Mouse (Mus musculus): Measurements from ENCODE around the gene Zfp384. TPM values are rescaled to one million over a fixed set of nuclear protein-coding genes. Genes with fewer than 3 reads are reported as not detected.

Gene Zfp384
- polyA plus RNA-seq, 1 experiment from 2014 or later: 7.2 TPM

DNA sequence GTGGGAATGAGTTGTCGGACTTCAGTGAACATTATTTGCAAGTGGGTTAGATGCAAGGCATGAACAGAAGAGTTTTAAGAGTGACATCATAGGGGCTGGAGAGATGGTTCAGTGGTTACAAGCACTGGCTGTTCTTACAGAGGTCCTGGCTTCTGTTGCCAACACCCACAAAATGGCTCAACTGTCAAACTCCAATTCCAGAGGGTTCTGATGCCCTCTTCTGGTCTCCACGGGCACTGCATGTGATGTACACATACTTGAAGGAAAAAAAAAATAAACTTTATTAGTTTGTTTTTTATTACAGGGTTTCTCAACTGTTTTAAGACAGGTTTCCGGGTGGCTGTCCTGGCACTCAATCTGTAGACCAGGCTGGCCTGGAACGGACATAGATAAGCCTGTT is 41.2 kb upstream of the Zfp384 start:
- 0 out of 2 replicates have a peak, but pooled peaks cover 3% of the 10 kb centered on the region for H3K36me3 ChIP-seq (ENCODE audit: control insufficient read depth, insufficient read depth, low read length)
- peaks cover 6 to 14% of the 10 kb centered on the region in 2 experiments for H3K4me1 ChIP-seq (ENCODE audit: control insufficient read depth in 2 of 2, insufficient read depth in 2 of 2, low read length in 2 of 2)
- H3K9me3 ChIP-seq (ENCODE audit: control insufficient read depth, low read length): no peaks in the 10 kb centered on the region
- 69% methylated on average over 4 of the region's 4 CpGs for WGBS
- H3K4me2 ChIP-seq (ENCODE audit: low read length): no peak overlapping the region
- no peak overlapping the region for H3K9ac ChIP-seq (ENCODE audit: low read length)
- H3K27ac ChIP-seq (replicated peaks in 1 of 2; ENCODE audit: control insufficient read depth in 1 of 2, insufficient read depth in 1 of 2, low read depth in 2 of 2, low read length in 2 of 2): no peak overlapping the region
- ATAC-seq (ENCODE audit: insufficient number of reproducible peaks, insufficient read depth, low FRiP score, low read depth): no peak
- no peak overlapping the region for H3K4me3 ChIP-seq (ENCODE audit: control insufficient read depth in 1 of 2, insufficient read depth in 1 of 2, low read depth in 1 of 2, low read length in 2 of 2)
- no peaks in the 10 kb centered on the region for H3K27me3 ChIP-seq (ENCODE audit: control insufficient read depth, insufficient read depth, low read length)

DNA sequence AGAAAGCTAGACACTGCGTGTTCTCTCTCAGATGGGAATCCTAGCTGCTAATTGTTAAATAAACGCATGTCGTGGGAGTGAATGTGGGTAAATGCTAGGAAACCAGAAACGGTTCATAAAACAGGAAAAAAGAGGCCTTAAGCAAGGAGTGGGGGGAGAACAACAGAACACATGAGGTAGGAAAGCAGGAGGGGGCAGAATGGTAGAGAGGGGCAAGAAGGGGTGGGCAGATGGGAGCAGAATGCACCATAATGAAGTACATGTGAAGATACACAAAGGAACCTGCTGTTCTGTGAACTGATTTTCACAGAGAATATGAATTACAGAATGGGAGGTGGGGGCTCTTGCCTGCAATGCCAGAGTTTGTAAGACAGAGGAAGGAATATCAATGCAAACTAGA is 16.7 kb upstream of the Zfp384 start:
- 69% methylated on average over 4 of the region's 4 CpGs for WGBS
- Histone ChIP-seq H3K4me1 (ENCODE audit: control insufficient read depth in 2 of 2, insufficient read depth in 2 of 2, low read length in 2 of 2) (peaks cover 6 to 11% of the 10 kb centered on the region in 2 experiments; a peak in 3 of 4 replicates), H3K9ac (ENCODE audit: low read length) (no peak overlapping the region), H3K27ac (replicated peaks in 1 of 2; ENCODE audit: control insufficient read depth in 1 of 2, insufficient read depth in 1 of 2, low read depth in 2 of 2, low read length in 2 of 2) (no peak overlapping the region), H3K36me3 (ENCODE audit: control insufficient read depth, insufficient read depth, low read length) (no peaks in the 10 kb centered on the region), H3K27me3 (ENCODE audit: control insufficient read depth, insufficient read depth, low read length) (peaks cover 45% of the 10 kb centered on the region), H3K9me3 (ENCODE audit: control insufficient read depth, low read length) (0 out of 2 replicates have a peak, but pooled peaks cover 7% of the 10 kb centered on the region), H3K4me3 (ENCODE audit: control insufficient read depth in 1 of 2, insufficient read depth in 1 of 2, low read depth in 1 of 2, low read length in 2 of 2) (no peak overlapping the region), H3K4me2 (ENCODE audit: low read length) (no peak overlapping the region)
- ATAC-seq (ENCODE audit: insufficient number of reproducible peaks, insufficient read depth, low FRiP score, low read depth): no peak

DNA sequence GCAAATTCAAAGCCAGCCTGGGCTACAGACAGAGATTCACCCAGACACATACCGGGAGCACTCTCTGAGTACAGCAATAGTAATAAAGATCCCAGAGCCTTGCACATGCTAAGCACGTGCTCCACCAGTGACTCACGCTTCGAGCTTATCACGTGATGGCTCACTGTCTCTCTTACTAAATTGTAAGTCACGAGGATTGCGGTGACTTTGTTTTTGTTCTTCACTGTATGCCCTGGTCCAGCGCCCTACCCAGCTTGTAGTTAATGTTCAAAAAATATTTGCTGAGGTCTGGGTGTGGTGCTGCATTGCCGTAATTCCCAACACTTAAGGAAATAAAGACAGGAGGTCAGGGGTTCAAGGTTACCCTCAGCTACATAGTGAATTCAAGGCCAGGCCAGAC is 15.6 kb upstream of the Zfp384 start:
- no peak overlapping the region for H3K27ac ChIP-seq (replicated peaks in 1 of 2; ENCODE audit: control insufficient read depth in 1 of 2, insufficient read depth in 1 of 2, low read depth in 2 of 2, low read length in 2 of 2)
- peaks cover 6 to 14% of the 10 kb centered on the region in 2 experiments; a peak in 3 of 4 replicates for H3K4me1 ChIP-seq (ENCODE audit: control insufficient read depth in 2 of 2, insufficient read depth in 2 of 2, low read length in 2 of 2)
- H3K9ac ChIP-seq (ENCODE audit: low read length): no peak overlapping the region
- H3K9me3 ChIP-seq (ENCODE audit: control insufficient read depth, low read length): 0 out of 2 replicates have a peak, but pooled peaks cover 7% of the 10 kb centered on the region
- H3K36me3 ChIP-seq (ENCODE audit: control insufficient read depth, insufficient read depth, low read length): no peaks in the 10 kb centered on the region
- ATAC-seq (ENCODE audit: insufficient number of reproducible peaks, insufficient read depth, low FRiP score, low read depth): no peak
- 74% methylated on average over 9 of the region's 9 CpGs for WGBS
- H3K4me2 ChIP-seq (ENCODE audit: low read length): no peak overlapping the region
- H3K27me3 ChIP-seq (ENCODE audit: control insufficient read depth, insufficient read depth, low read length): peaks cover 55% of the 10 kb centered on the region
- no peak overlapping the region for H3K4me3 ChIP-seq (ENCODE audit: control insufficient read depth in 1 of 2, insufficient read depth in 1 of 2, low read depth in 1 of 2, low read length in 2 of 2)

DNA sequence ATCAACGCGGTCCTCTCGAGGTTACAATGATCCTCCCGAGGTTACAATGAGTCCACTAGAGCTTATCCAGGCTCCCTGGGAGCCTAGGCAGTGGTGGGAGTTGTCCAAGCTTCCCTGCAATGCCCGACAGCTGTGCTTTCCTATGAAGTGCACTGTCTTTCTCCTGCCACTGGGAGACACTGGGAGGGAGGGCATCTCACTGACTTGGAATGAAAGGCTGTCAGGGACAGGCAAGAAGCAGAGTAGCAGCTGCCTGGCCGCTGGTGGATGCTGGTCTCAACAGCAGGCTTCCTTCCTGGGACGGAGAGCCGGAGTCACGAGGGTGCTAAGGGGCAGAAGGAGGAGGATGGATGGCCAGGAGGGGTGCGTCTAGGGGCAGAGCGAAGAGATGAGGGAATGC is 15.1 kb upstream of the Zfp384 start:
- no peak overlapping the region for H3K4me3 ChIP-seq (ENCODE audit: control insufficient read depth in 1 of 2, insufficient read depth in 1 of 2, low read depth in 1 of 2, low read length in 2 of 2)
- H3K4me2 ChIP-seq (ENCODE audit: low read length): 0 out of 2 replicates have a peak overlapping the region, but pooled peaks have one; percentile 3
- H3K27me3 ChIP-seq (ENCODE audit: control insufficient read depth, insufficient read depth, low read length): peaks cover 60% of the 10 kb centered on the region
- 14% methylated on average over 11 of the region's 11 CpGs for WGBS
- no peak for ATAC-seq (ENCODE audit: insufficient number of reproducible peaks, insufficient read depth, low FRiP score, low read depth)
- H3K4me1 ChIP-seq (ENCODE audit: control insufficient read depth in 2 of 2, insufficient read depth in 2 of 2, low read length in 2 of 2): peaks cover 6 to 14% of the 10 kb centered on the region in 2 experiments; a peak in 3 of 4 replicates
- H3K27ac ChIP-seq (replicated peaks in 1 of 2; ENCODE audit: control insufficient read depth in 1 of 2, insufficient read depth in 1 of 2, low read depth in 2 of 2, low read length in 2 of 2): no peak overlapping the region
- 0 out of 2 replicates have a peak, but pooled peaks cover 7% of the 10 kb centered on the region for H3K9me3 ChIP-seq (ENCODE audit: control insufficient read depth, low read length)
- H3K36me3 ChIP-seq (ENCODE audit: control insufficient read depth, insufficient read depth, low read length): no peaks in the 10 kb centered on the region
- H3K9ac ChIP-seq (ENCODE audit: low read length): no peak overlapping the region

DNA sequence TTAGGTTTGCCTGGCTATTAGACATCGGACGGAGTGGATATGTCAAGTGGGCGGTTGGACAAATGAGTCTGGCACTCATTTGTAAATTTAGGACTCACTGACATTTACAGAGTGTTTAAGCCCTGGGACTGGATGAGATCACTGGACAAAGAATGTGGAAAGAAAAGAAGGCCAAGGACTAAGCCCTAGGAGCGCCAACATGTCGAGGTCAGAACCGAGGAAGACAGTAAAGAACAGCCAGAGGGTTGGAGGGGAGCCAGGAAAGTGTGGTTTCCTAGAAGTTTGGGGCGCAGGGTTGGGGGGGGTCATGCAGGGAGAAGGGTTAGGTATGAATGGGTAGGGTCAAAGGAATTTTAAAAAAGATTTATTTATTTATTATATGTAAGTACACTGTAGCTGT is 13.7 kb upstream of the Zfp384 start:
- Histone ChIP-seq H3K9ac (ENCODE audit: low read length) (no peak overlapping the region), H3K4me1 (ENCODE audit: control insufficient read depth in 2 of 2, insufficient read depth in 2 of 2, low read length in 2 of 2) (peaks cover 6 to 14% of the 10 kb centered on the region in 2 experiments; a peak in 3 of 4 replicates), H3K36me3 (ENCODE audit: control insufficient read depth, insufficient read depth, low read length) (no peaks in the 10 kb centered on the region), H3K4me3 (ENCODE audit: control insufficient read depth in 1 of 2, insufficient read depth in 1 of 2, low read depth in 1 of 2, low read length in 2 of 2) (no peak overlapping the region), H3K9me3 (ENCODE audit: control insufficient read depth, low read length) (no peaks in the 10 kb centered on the region), H3K4me2 (ENCODE audit: low read length) (no peak overlapping the region), H3K27me3 (ENCODE audit: control insufficient read depth, insufficient read depth, low read length) (peaks cover 74% of the 10 kb centered on the region), H3K27ac (replicated peaks in 1 of 2; ENCODE audit: control insufficient read depth in 1 of 2, insufficient read depth in 1 of 2, low read depth in 2 of 2, low read length in 2 of 2) (no peak overlapping the region)
- no peak for ATAC-seq (ENCODE audit: insufficient number of reproducible peaks, insufficient read depth, low FRiP score, low read depth)
- WGBS: 67% methylated on average over 7 of the region's 7 CpGs

DNA sequence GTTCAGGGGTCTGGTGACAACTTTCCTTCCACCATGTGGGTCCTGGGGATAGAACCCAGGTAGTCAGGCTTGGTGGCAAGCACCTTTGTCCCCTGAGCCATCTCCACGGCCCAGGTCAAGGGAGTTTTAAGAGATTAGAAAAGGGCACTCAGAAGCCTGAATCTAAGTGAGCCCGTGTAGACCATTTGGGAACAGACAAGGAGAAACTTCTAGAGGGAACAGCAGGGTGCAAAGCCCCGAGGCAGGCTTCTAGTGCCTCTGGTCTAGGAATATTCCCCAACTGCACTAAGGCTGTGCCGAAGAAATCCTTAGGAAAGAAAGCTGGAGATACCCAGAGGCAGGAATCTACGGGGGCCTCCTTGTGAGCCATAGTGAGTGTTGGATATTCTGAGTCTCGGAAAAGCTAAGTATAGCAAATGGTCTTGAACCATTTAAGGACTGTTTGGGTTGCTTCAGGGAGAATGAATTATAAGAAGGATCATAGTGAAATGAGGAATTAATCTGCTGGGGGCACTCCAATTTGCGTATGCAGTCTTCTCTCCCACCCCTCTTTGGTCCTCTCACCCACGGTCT is 13.0 kb upstream of the Zfp384 start:
- Histone ChIP-seq H3K4me1 (ENCODE audit: control insufficient read depth in 2 of 2, insufficient read depth in 2 of 2, low read length in 2 of 2) (peaks cover 6 to 14% of the 10 kb centered on the region in 2 experiments; a peak in 3 of 4 replicates), H3K36me3 (ENCODE audit: control insufficient read depth, insufficient read depth, low read length) (no peaks in the 10 kb centered on the region), H3K4me2 (ENCODE audit: low read length) (peak overlapping the region; percentile 97), H3K27me3 (ENCODE audit: control insufficient read depth, insufficient read depth, low read length) (peaks cover 80% of the 10 kb centered on the region), H3K4me3 (ENCODE audit: control insufficient read depth in 1 of 2, insufficient read depth in 1 of 2, low read depth in 1 of 2, low read length in 2 of 2) (0 out of 4 replicates have a peak overlapping the region, but pooled peaks of 1 of the 2 experiments have one; percentile 56), H3K9me3 (ENCODE audit: control insufficient read depth, low read length) (no peaks in the 10 kb centered on the region), H3K9ac (ENCODE audit: low read length) (no peak overlapping the region), H3K27ac (replicated peaks in 1 of 2; ENCODE audit: control insufficient read depth in 1 of 2, insufficient read depth in 1 of 2, low read depth in 2 of 2, low read length in 2 of 2) (no peak overlapping the region)
- 38% methylated on average over 8 of the region's 8 CpGs for WGBS
- ATAC-seq (ENCODE audit: insufficient number of reproducible peaks, insufficient read depth, low FRiP score, low read depth): no peak

DNA sequence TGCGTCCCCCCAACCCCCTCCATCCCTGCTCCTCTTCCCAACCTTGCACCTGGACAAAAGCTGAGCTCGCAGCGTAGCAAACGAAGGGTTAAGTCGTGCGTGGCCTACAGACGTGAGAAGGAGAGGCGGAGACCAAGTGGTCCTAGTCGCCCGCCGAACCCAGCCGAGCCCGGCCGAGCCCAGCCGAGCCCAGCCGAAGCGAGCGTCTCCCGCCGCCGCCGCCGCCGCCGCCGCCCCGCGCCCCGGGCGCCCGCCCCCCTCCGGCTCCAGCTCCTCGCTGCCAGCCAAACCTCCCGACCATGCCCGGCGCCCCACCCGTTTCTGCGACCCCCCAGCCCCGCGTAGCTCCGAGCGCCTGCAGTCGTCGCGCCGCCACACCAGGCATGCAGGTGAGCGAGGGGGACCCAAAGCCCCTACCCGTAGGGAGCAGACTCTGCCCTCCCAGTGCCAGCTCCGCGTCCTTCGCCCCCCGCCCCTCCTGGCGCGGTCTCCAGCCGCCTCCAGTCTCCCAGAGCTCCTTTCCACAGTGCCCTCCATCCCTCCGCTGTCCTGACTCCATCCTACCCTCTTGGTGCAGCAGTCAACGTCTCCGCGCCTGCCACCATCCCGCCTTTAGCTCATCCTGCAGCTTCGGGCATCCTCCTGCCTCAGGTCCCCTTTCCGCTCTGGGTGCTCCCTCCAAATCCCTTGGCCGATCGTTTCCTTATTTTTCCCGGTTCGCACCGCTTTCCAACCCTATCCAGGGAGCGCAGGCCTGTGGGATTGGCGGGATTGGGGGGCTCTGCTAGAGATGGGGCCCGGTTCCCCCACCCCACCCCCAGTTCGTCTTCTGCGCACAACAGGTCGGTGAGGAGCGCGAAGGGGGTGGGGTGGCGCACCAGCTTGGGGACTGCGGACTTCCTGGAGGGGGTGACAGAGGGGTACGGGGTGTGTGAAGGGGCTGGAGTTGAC is 12.1 kb upstream of the Zfp384 start, which contains the start of gene Pianp:
Gene Pianp, plus strand, starts transcription at position 144 of the 951 bp plus-strand sequence.
- ATAC-seq (ENCODE audit: insufficient number of reproducible peaks, insufficient read depth, low FRiP score, low read depth): peak; percentile 19; the same call in 1 of the 2 replicates

More for the DNA sequence above, 12.1 kb upstream of the Zfp384 start, which contains the start of gene Pianp:
- Histone ChIP-seq H3K4me2 (ENCODE audit: low read length) (peak within 1 kb of the TSS; percentile 97), H3K27me3 (ENCODE audit: control insufficient read depth, insufficient read depth, low read length) (peaks cover 89% of the 10 kb centered on the region), H3K9ac (ENCODE audit: low read length) (peak within 1 kb of the TSS; percentile 65), H3K9me3 (ENCODE audit: control insufficient read depth, low read length) (no peaks in the 10 kb centered on the region), H3K4me3 (ENCODE audit: control insufficient read depth in 1 of 2, insufficient read depth in 1 of 2, low read depth in 1 of 2, low read length in 2 of 2) (peak within 1 kb of the TSS; percentile 48 to 56), H3K36me3 (ENCODE audit: control insufficient read depth, insufficient read depth, low read length) (no peaks in the 10 kb centered on the region), H3K27ac (replicated peaks in 1 of 2; ENCODE audit: control insufficient read depth in 1 of 2, insufficient read depth in 1 of 2, low read depth in 2 of 2, low read length in 2 of 2) (no peak within 1 kb of the TSS), H3K4me1 (ENCODE audit: control insufficient read depth in 2 of 2, insufficient read depth in 2 of 2, low read length in 2 of 2) (peaks cover 6 to 14% of the 10 kb centered on the region in 2 experiments; a peak in 3 of 4 replicates)
- WGBS: 1% methylated on average over 51 of the region's 78 CpGs

Measured in heart, embryonic 14.5 days (tissue).